Mouse (Mus musculus) liver, adult 2 months (tissue): ENCODE measurements at regions not wholly inside any gene's neighbourhood (a gene's known extent, or its start where the extent isn't known, plus 50 kb on each side); places are given as distances from the start of the nearest gene placed in this dataset.
A peak's percentile ranks its signal among the peaks of the same experiment; 100 is the strongest.

Experiments
- DNase-seq: peaks from one replicate; pipeline ENCODE4 v3.0.0-alpha.2; 2011; ENCODE audit warnings: low read depth, low spot score; ENCODE audit errors: extremely low read depth
- H3K27ac ChIP-seq: fragments of 200-500 bp; replicated peaks from 2 replicates; pipeline ENCODE4 v1.5.1; 2012; ENCODE audit warnings: low read depth, mild to moderate bottlenecking, control low read depth, inconsistent platforms, low read length; ENCODE audit not compliant: insufficient read depth
- H3K27me3 ChIP-seq: fragments of 200-500 bp; 2 replicates; pipeline ENCODE4 v1.6.1; 2012; ENCODE audit warnings: mild to moderate bottlenecking, moderate library complexity, low read length, inconsistent platforms; ENCODE audit not compliant: control insufficient read depth, insufficient read depth
- H3K36me3 ChIP-seq: fragments of 200-500 bp; 2 replicates; pipeline ENCODE4 v1.6.1; 2012; ENCODE audit warnings: low read length, inconsistent platforms; ENCODE audit not compliant: control insufficient read depth, insufficient read depth
- H3K4me1 ChIP-seq: fragments of 200-500 bp; 2 replicates; pipeline ENCODE4 v1.6.1; 2011; ENCODE audit warnings: low read length; ENCODE audit not compliant: control insufficient read depth, insufficient read depth
- H3K4me3 ChIP-seq: fragments of 200-500 bp; 2 replicates; pipeline ENCODE4 v1.5.1; 2011; ENCODE audit warnings: low read depth, mild to moderate bottlenecking, control low read depth, low read length, moderate library complexity; ENCODE audit not compliant: insufficient read depth
- H3K79me2 ChIP-seq: fragments of 200-500 bp; 2 replicates; pipeline ENCODE4 v1.6.1; 2012; ENCODE audit warnings: inconsistent platforms, mild to moderate bottlenecking, low read length, moderate library complexity; ENCODE audit not compliant: control insufficient read depth, insufficient read depth
- H3K9ac ChIP-seq: fragments of 200-500 bp; 2 replicates; pipeline ENCODE4 v1.6.1; 2012; ENCODE audit warnings: low read depth, mild to moderate bottlenecking, control low read depth, inconsistent platforms, low read length
- CTCF ChIP-seq: fragments of 200-500 bp; IDR thresholded peaks from 2 replicates; pipeline ENCODE4 v1.5.1; 2011; ENCODE audit warnings: low read depth, low read length, control low read depth
- POLR2A ChIP-seq: fragments of 200-500 bp; IDR thresholded peaks from 2 replicates; pipeline ENCODE4 v1.6.1; 2011; ENCODE audit warnings: low read length, control low read depth; ENCODE audit not compliant: insufficient read depth; ENCODE audit errors: extremely low read depth
- WGBS: fragments of 180-500 bp; shearing (Covaris S2); methylation state at CpG from one replicate; pipeline ENCODE4 v1.1.7; 2018; 5-methylcytosine and 5-hydroxymethylcytosine counted together

GRCm38 (mm10) chr15:90072078-90072477 lies 152.0 kb upstream of the Alg10b start:
- H3K79me2 ChIP-seq = no peaks in the 10 kb centered on the region
- H3K27me3 ChIP-seq = no peaks in the 10 kb centered on the region
- H3K36me3 ChIP-seq = no peaks in the 10 kb centered on the region
- H3K4me1 ChIP-seq = no peaks in the 10 kb centered on the region
- H3K9ac ChIP-seq = no peak overlapping the region
- no peak overlapping the region for H3K4me3 ChIP-seq
- H3K27ac ChIP-seq = no peak overlapping the region
- no peak for DNase-seq
- WGBS = 83% methylated on average over 6 of the region's 6 CpGs
- TF ChIP-seq POLR2A (no peak), CTCF (no peak)

GRCm38 (mm10) chr15:90082175-90082951 lies 141.7 kb upstream of the Alg10b start:
- WGBS = 79% methylated on average over 9 of the region's 9 CpGs
- peak; percentile 1 for DNase-seq
- H3K27me3 ChIP-seq = no peaks in the 10 kb centered on the region
- TF ChIP-seq CTCF (no peak), POLR2A (no peak)
- H3K4me3 ChIP-seq = no peak overlapping the region
- no peaks in the 10 kb centered on the region for H3K36me3 ChIP-seq
- H3K9ac ChIP-seq = no peak overlapping the region
- no peaks in the 10 kb centered on the region for H3K4me1 ChIP-seq
- H3K27ac ChIP-seq = no peak overlapping the region
- H3K79me2 ChIP-seq = no peaks in the 10 kb centered on the region

- H3K36me3 ChIP-seq = no peaks in the 10 kb centered on the region
- 75% methylated on average over 3 of the region's 3 CpGs for WGBS
- no peak overlapping the region for H3K27ac ChIP-seq
These were observed 114.6 kb upstream of the Alg10b start for GRCm38 (mm10) chr15:90109445-90109988.

GRCm38 (mm10) chr15:90113611-90114010 lies 110.5 kb upstream of the Alg10b start:
- Histone ChIP-seq H3K27me3 (no peaks in the 10 kb centered on the region), H3K4me3 (no peak overlapping the region), H3K36me3 (no peaks in the 10 kb centered on the region), H3K9ac (no peak overlapping the region), H3K79me2 (no peaks in the 10 kb centered on the region), H3K4me1 (no peaks in the 10 kb centered on the region), H3K27ac (no peak overlapping the region)
- DNase-seq = no peak
- no peak for TF ChIP-seq CTCF
- no peak for TF ChIP-seq POLR2A
- 77% methylated on average over 3 of the region's 3 CpGs for WGBS

More at GRCm38 (mm10) chr15:90109445-90109988, 114.6 kb upstream of the Alg10b start:
- Histone ChIP-seq H3K9ac (no peak overlapping the region), H3K79me2 (no peaks in the 10 kb centered on the region), H3K27me3 (no peaks in the 10 kb centered on the region), H3K4me3 (no peak overlapping the region), H3K4me1 (no peaks in the 10 kb centered on the region)
- TF ChIP-seq CTCF (no peak), POLR2A (no peak)
- peak; percentile 12 for DNase-seq

GRCm38 (mm10) chr15:90119747-90120146 lies 104.4 kb upstream of the Alg10b start:
- H3K79me2 ChIP-seq = no peaks in the 10 kb centered on the region
- WGBS = 80% methylated on average over 3 of the region's 3 CpGs
- no peaks in the 10 kb centered on the region for H3K4me1 ChIP-seq
- no peaks in the 10 kb centered on the region for H3K36me3 ChIP-seq
- no peak for DNase-seq
- H3K9ac ChIP-seq = no peak overlapping the region
- TF ChIP-seq POLR2A = no peak
- TF ChIP-seq CTCF = no peak
- no peak overlapping the region for H3K27ac ChIP-seq
- no peak overlapping the region for H3K4me3 ChIP-seq
- no peaks in the 10 kb centered on the region for H3K27me3 ChIP-seq

- DNase-seq = no peak
- Histone ChIP-seq H3K36me3 (no peaks in the 10 kb centered on the region), H3K4me3 (no peak overlapping the region), H3K9ac (no peak overlapping the region), H3K27me3 (no peaks in the 10 kb centered on the region), H3K4me1 (no peaks in the 10 kb centered on the region), H3K27ac (no peak overlapping the region), H3K79me2 (no peaks in the 10 kb centered on the region)
- 81% methylated on average over 8 of the region's 8 CpGs for WGBS
- TF ChIP-seq POLR2A (no peak), CTCF (no peak)
These were observed 100.1 kb upstream of the Alg10b start for GRCm38 (mm10) chr15:90123999-90124398.
